Mouse (Mus musculus) neural tube, embryonic 12.5 days (tissue): ENCODE data around the gene Mapre3. TPM values are rescaled to one million over a fixed set of nuclear protein-coding genes. Genes with fewer than 3 reads are reported as not detected.
A peak's percentile ranks its signal among the peaks of the same experiment; 100 is the strongest.

Experiments
- ATAC-seq: fragments of 200-750 bp; cut with Nextera tagmentation; 2 replicates; pipeline ENCODE4 v1.8.0; 2017; ENCODE audit warnings: low read depth, mild to moderate bottlenecking, moderate TSS enrichment, moderate library complexity; ENCODE audit not compliant: low FRiP score
- H3K27ac ChIP-seq: fragments of 300-500 bp; sonication (generic); 2 replicates; pipeline ENCODE4 v1.5.1; 2016
- H3K27me3 ChIP-seq: fragments of 300-500 bp; sonication (generic); replicated peaks from 2 replicates; pipeline ENCODE4 v1.6.1; 2016; ENCODE audit warnings: mild to moderate bottlenecking
- H3K36me3 ChIP-seq: fragments of 300-500 bp; sonication (generic); 2 replicates; pipeline ENCODE4 v1.6.1; 2016; ENCODE audit warnings: mild to moderate bottlenecking
- H3K4me1 ChIP-seq: fragments of 300-500 bp; sonication (generic); 2 replicates; pipeline ENCODE4 v1.6.1; 2016
- H3K4me2 ChIP-seq: fragments of 300-500 bp; sonication (generic); replicated peaks from 2 replicates; pipeline ENCODE4 v1.6.1; 2016; ENCODE audit warnings: mild to moderate bottlenecking
- H3K4me3 ChIP-seq: fragments of 300-500 bp; sonication (generic); 2 replicates; pipeline ENCODE4 v1.5.1; 2016
- H3K9ac ChIP-seq: fragments of 300-500 bp; sonication (generic); 2 replicates; pipeline ENCODE4 v1.6.1; 2016; ENCODE audit warnings: mild to moderate bottlenecking
- H3K9me3 ChIP-seq: fragments of 300-500 bp; sonication (generic); 2 replicates; pipeline ENCODE4 v1.6.1; 2016; ENCODE audit warnings: mild to moderate bottlenecking
- WGBS: fragments of 180-500 bp; shearing (Covaris S2); methylation state at CpG from one replicate; pipeline ENCODE4 v1.1.7; 2016; 5-methylcytosine and 5-hydroxymethylcytosine counted together
- polyA plus RNA-seq: library from polyadenylated mRNA; unstranded; fragments of >200 nt; fragmentation: Nextera tagmentation; extraction: Ambion mirVana; gene quantifications from 2 replicates; pipeline ENCODE4 v1.2.1, GENCODE M21; 2016

Gene Mapre3
- polyA plus RNA-seq, result 79.8 and 80.1 TPM in 2 replicates

GRCm38 (mm10) chr5:30814424-30815119, at the start of gene Mapre3:
Gene Mapre3, plus strand, starts transcription at chr5:30814641.
- peaks cover 22% of the 10 kb centered on the region for H3K4me1 ChIP-seq
- H3K27me3 ChIP-seq, result no peaks in the 10 kb centered on the region
- under 1% methylated on average over 48 of the region's 59 CpGs for WGBS
- H3K36me3 ChIP-seq, result no peaks in the 10 kb centered on the region
- H3K9ac ChIP-seq, result peak within 1 kb of the TSS; percentile 84
- ATAC-seq, result peak; percentile 98
- peak within 1 kb of the TSS; percentile 87 for H3K27ac ChIP-seq
- peak within 1 kb of the TSS; percentile 63 for H3K4me2 ChIP-seq
- peak within 1 kb of the TSS; percentile 89 for H3K4me3 ChIP-seq
- H3K9me3 ChIP-seq, result no peaks in the 10 kb centered on the region

GRCm38 (mm10) chr5:30765596-30766370, 48.7 kb upstream of the Mapre3 start:
- Histone ChIP-seq H3K36me3 (peaks cover 10% of the 10 kb centered on the region; the same call in 1 of the 2 replicates), H3K4me1 (peaks cover 53% of the 10 kb centered on the region), H3K27me3 (no peaks in the 10 kb centered on the region), H3K9ac (no peak overlapping the region), H3K27ac (no peak overlapping the region), H3K9me3 (no peaks in the 10 kb centered on the region), H3K4me2 (no peak overlapping the region), H3K4me3 (no peak overlapping the region)
- no peak for ATAC-seq
- 77% methylated on average over 12 of the region's 12 CpGs for WGBS

- no peak for ATAC-seq
- 73% methylated on average over 4 of the region's 4 CpGs for WGBS
- Histone ChIP-seq H3K9ac (0 out of 2 replicates have a peak overlapping the region, but pooled peaks have one; percentile 26), H3K4me2 (no peak overlapping the region), H3K4me3 (no peak overlapping the region), H3K27me3 (no peaks in the 10 kb centered on the region), H3K9me3 (no peaks in the 10 kb centered on the region), H3K27ac (0 out of 2 replicates have a peak overlapping the region, but pooled peaks have one; percentile 17), H3K4me1 (peaks cover 43% of the 10 kb centered on the region), H3K36me3 (peaks cover 7% of the 10 kb centered on the region; the same call in 1 of the 2 replicates)
Measured at GRCm38 (mm10) chr5:30768082-30768481, 46.4 kb upstream of the Mapre3 start.

GRCm38 (mm10) chr5:30768598-30768997, 45.8 kb upstream of the Mapre3 start:
- peak; percentile 61 for ATAC-seq
- H3K4me1 ChIP-seq, result peaks cover 39% of the 10 kb centered on the region
- 31% methylated on average over 9 of the region's 9 CpGs for WGBS
- no peak overlapping the region for H3K4me2 ChIP-seq
- no peaks in the 10 kb centered on the region for H3K9me3 ChIP-seq
- H3K4me3 ChIP-seq, result no peak overlapping the region
- H3K27me3 ChIP-seq, result no peaks in the 10 kb centered on the region
- H3K27ac ChIP-seq, result no peak overlapping the region
- H3K9ac ChIP-seq, result no peak overlapping the region
- peaks cover 7% of the 10 kb centered on the region; the same call in 1 of the 2 replicates for H3K36me3 ChIP-seq

- no peaks in the 10 kb centered on the region for H3K9me3 ChIP-seq
- peak; percentile 29; the same call in 1 of the 2 replicates for ATAC-seq
- peaks cover 7% of the 10 kb centered on the region; the same call in 1 of the 2 replicates for H3K36me3 ChIP-seq
- H3K4me3 ChIP-seq, result no peak overlapping the region
- H3K4me2 ChIP-seq, result no peak overlapping the region
- H3K27ac ChIP-seq, result no peak overlapping the region
- peaks cover 41% of the 10 kb centered on the region for H3K4me1 ChIP-seq
- 81% methylated on average over 9 of the region's 9 CpGs for WGBS
- H3K9ac ChIP-seq, result no peak overlapping the region
- H3K27me3 ChIP-seq, result no peaks in the 10 kb centered on the region
Measured at GRCm38 (mm10) chr5:30769075-30769474, 45.4 kb upstream of the Mapre3 start.

GRCm38 (mm10) chr5:30774601-30775371, 39.7 kb upstream of the Mapre3 start:
- Histone ChIP-seq H3K36me3 (peaks cover 23% of the 10 kb centered on the region), H3K4me1 (peaks cover 21% of the 10 kb centered on the region), H3K9ac (0 out of 2 replicates have a peak overlapping the region, but pooled peaks have one; percentile 26), H3K27me3 (no peaks in the 10 kb centered on the region), H3K4me3 (no peak overlapping the region), H3K27ac (peak overlapping the region; percentile 67), H3K9me3 (no peaks in the 10 kb centered on the region), H3K4me2 (peak overlapping the region; percentile 53)
- peak; percentile 93 for ATAC-seq
- 7% methylated on average over 20 of the region's 20 CpGs for WGBS

GRCm38 (mm10) chr5:30780699-30781098, 33.7 kb upstream of the Mapre3 start:
- H3K9ac ChIP-seq, result no peak overlapping the region
- H3K4me3 ChIP-seq, result no peak overlapping the region
- no peak overlapping the region for H3K4me2 ChIP-seq
- no peaks in the 10 kb centered on the region for H3K9me3 ChIP-seq
- no peaks in the 10 kb centered on the region for H3K27me3 ChIP-seq
- H3K36me3 ChIP-seq, result peaks cover 80% of the 10 kb centered on the region
- no peaks in the 10 kb centered on the region for H3K4me1 ChIP-seq
- H3K27ac ChIP-seq, result no peak overlapping the region
- WGBS, result 88% methylated on average over 9 of the region's 9 CpGs
- no peak for ATAC-seq

GRCm38 (mm10) chr5:30781147-30781546, 33.3 kb upstream of the Mapre3 start:
- H3K4me3 ChIP-seq, result no peak overlapping the region
- no peak for ATAC-seq
- no peak overlapping the region for H3K27ac ChIP-seq
- no peaks in the 10 kb centered on the region for H3K4me1 ChIP-seq
- H3K9ac ChIP-seq, result no peak overlapping the region
- no peaks in the 10 kb centered on the region for H3K27me3 ChIP-seq
- WGBS, result 58% methylated on average over 3 of the region's 3 CpGs
- H3K9me3 ChIP-seq, result no peaks in the 10 kb centered on the region
- H3K4me2 ChIP-seq, result no peak overlapping the region
- peaks cover 83% of the 10 kb centered on the region for H3K36me3 ChIP-seq

GRCm38 (mm10) chr5:30787381-30787780, 27.1 kb upstream of the Mapre3 start:
- Histone ChIP-seq H3K27ac (no peak overlapping the region), H3K27me3 (no peaks in the 10 kb centered on the region), H3K4me1 (no peaks in the 10 kb centered on the region), H3K9ac (no peak overlapping the region), H3K9me3 (no peaks in the 10 kb centered on the region), H3K36me3 (peaks cover 86% of the 10 kb centered on the region), H3K4me3 (no peak overlapping the region), H3K4me2 (no peak overlapping the region)
- 89% methylated on average over 5 of the region's 5 CpGs for WGBS
- ATAC-seq, result no peak

GRCm38 (mm10) chr5:30790047-30790446, 24.4 kb upstream of the Mapre3 start:
- H3K36me3 ChIP-seq, result peaks cover 86% of the 10 kb centered on the region
- H3K27ac ChIP-seq, result no peak overlapping the region
- no peak overlapping the region for H3K4me2 ChIP-seq
- H3K9ac ChIP-seq, result no peak overlapping the region
- no peak overlapping the region for H3K4me3 ChIP-seq
- H3K27me3 ChIP-seq, result no peaks in the 10 kb centered on the region
- no peaks in the 10 kb centered on the region for H3K9me3 ChIP-seq
- 93% methylated on average over 3 of the region's 3 CpGs for WGBS
- no peaks in the 10 kb centered on the region for H3K4me1 ChIP-seq
- no peak for ATAC-seq

- 18% methylated on average over 12 of the region's 12 CpGs for WGBS
- H3K4me2 ChIP-seq, result no peak overlapping the region
- no peaks in the 10 kb centered on the region; the same call in 1 of the 2 replicates for H3K4me1 ChIP-seq
- ATAC-seq, result peak; percentile 58
- H3K36me3 ChIP-seq, result peaks cover 77% of the 10 kb centered on the region
- H3K27me3 ChIP-seq, result no peaks in the 10 kb centered on the region
- H3K9me3 ChIP-seq, result no peaks in the 10 kb centered on the region
- no peak overlapping the region for H3K4me3 ChIP-seq
- no peak overlapping the region for H3K27ac ChIP-seq
- no peak overlapping the region for H3K9ac ChIP-seq
Measured at GRCm38 (mm10) chr5:30796125-30796524, 18.3 kb upstream of the Mapre3 start.

- Histone ChIP-seq H3K36me3 (peaks cover 65% of the 10 kb centered on the region), H3K4me2 (no peak overlapping the region), H3K4me1 (no peaks in the 10 kb centered on the region; the same call in 1 of the 2 replicates), H3K27me3 (no peaks in the 10 kb centered on the region), H3K9ac (peak overlapping the region; percentile 8; the same call in 1 of the 2 replicates), H3K27ac (no peak overlapping the region), H3K9me3 (no peaks in the 10 kb centered on the region), H3K4me3 (no peak overlapping the region)
- no peak for ATAC-seq
- 85% methylated on average over 7 of the region's 7 CpGs for WGBS
Measured at GRCm38 (mm10) chr5:30797482-30797881, 17.0 kb upstream of the Mapre3 start.
